Mouse (Mus musculus): Measurements from ENCODE around the gene Pebp1.
A peak's percentile ranks its signal among the peaks of the same experiment; 100 is the strongest.

Pebp1 gene

GRCm38 (mm10) chr5:117240761-117241322 is 46.6 kb downstream of the Pebp1 start:
- peak; percentile 68 to 73 for DNase-seq (ENCODE audit: low spot score in 2 of 2)

GRCm38 (mm10) chr5:117240321-117240731 is 47.1 kb downstream of the Pebp1 start:
- peak; percentile 47 to 62 for DNase-seq (ENCODE audit: low spot score in 2 of 2)

GRCm38 (mm10) chr5:117239106-117239505 is 48.3 kb downstream of the Pebp1 start:
- DNase-seq (ENCODE audit: low spot score in 2 of 2): peak in 1 of 2 experiments; percentile 35

DNA sequence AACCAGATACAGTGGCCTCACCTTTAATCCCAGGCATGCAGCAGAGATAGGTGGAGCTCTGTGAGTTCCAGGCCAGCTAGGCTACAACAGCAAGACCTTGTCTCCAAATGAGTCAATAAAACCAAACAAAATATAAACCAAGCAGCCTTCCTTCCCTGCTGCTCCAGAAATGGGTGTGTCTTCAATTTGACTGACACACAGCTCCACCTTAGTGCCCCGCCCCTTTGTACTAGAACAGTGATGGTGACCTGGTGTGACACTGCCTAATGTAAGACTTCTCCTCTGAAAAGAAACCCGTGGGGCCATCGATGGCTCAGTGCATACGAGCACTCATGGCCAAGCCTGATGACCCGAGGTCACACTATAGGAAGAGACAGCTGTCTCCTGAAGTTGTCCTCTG is 50.9 kb downstream of the Pebp1 start:
- no peak for DNase-seq (ENCODE audit: low spot score in 2 of 2)

Measured in right cerebral cortex, postnatal 10 days (tissue).